Mouse (Mus musculus) E14TG2a.4 (cell line): Measurements from ENCODE around the gene Fam126a.

Experiments used
- H3K27me3 ChIP-seq: 2 replicates; pipeline ENCODE4 v1.6.1; 2014; ENCODE audit warnings: low read length, control low read depth; ENCODE audit not compliant: insufficient read depth
- H3K36me3 ChIP-seq: 2 replicates; pipeline ENCODE4 v1.6.1; 2014; ENCODE audit warnings: low read length, control low read depth; ENCODE audit not compliant: insufficient read depth
- H3K4me1 ChIP-seq: replicated peaks from 2 replicates; pipeline ENCODE4 v1.6.1; 2014; ENCODE audit warnings: low read depth, low read length, control low read depth
- H3K4me3 ChIP-seq: replicated peaks from 2 replicates; pipeline ENCODE4 v1.5.1; 2014; ENCODE audit warnings: mild to moderate bottlenecking, low read length
- H3K9me3 ChIP-seq: 2 replicates; pipeline ENCODE4 v1.6.1; 2014; ENCODE audit warnings: low read length, control low read depth
- CTCF ChIP-seq: conservative IDR thresholded peaks from 2 replicates; pipeline ENCODE4 v1.5.1; 2014; ENCODE audit warnings: low read length
- NANOG ChIP-seq: IDR thresholded peaks from 2 replicates; pipeline ENCODE4 v1.6.1; 2014; ENCODE audit warnings: borderline replicate concordance, low read length, mixed read lengths
- POU5F1 ChIP-seq: IDR thresholded peaks from 2 replicates; pipeline ENCODE4 v1.6.1; 2014; ENCODE audit warnings: low read length, borderline replicate concordance

Fam126a gene

DNA sequence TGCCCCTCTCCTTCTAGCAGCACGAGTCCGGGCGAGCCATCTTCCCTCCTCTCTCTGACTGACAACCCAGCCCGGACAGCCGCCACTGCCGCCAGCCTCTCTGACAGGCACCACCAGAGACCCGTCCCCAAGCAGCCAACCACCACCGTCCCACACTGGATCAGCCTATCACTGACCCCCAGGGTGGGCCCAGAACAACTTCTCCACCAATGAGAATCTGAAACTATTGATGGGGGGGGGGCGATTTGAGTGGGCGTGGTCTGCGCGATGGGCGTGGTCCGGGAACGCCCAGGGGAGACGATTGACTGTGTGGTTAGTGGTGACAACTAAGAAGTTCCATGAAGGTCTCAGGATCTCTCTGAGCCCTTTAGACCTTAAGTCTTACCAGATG lies at the start of gene Fam126a:
TSS of gene Fam126a (minus strand) at position 112 of the 391 bp plus-strand sequence.
- no peaks in the 10 kb centered on the region for H3K9me3 ChIP-seq
- H3K36me3 ChIP-seq = no peaks in the 10 kb centered on the region
- H3K4me3 ChIP-seq = peak within 1 kb of the TSS; percentile 84
- H3K27me3 ChIP-seq = no peaks in the 10 kb centered on the region
- TF ChIP-seq POU5F1 = no peak
- TF ChIP-seq CTCF = no peak
- no peak for TF ChIP-seq NANOG
- H3K4me1 ChIP-seq = peaks cover 9% of the 10 kb centered on the region

DNA sequence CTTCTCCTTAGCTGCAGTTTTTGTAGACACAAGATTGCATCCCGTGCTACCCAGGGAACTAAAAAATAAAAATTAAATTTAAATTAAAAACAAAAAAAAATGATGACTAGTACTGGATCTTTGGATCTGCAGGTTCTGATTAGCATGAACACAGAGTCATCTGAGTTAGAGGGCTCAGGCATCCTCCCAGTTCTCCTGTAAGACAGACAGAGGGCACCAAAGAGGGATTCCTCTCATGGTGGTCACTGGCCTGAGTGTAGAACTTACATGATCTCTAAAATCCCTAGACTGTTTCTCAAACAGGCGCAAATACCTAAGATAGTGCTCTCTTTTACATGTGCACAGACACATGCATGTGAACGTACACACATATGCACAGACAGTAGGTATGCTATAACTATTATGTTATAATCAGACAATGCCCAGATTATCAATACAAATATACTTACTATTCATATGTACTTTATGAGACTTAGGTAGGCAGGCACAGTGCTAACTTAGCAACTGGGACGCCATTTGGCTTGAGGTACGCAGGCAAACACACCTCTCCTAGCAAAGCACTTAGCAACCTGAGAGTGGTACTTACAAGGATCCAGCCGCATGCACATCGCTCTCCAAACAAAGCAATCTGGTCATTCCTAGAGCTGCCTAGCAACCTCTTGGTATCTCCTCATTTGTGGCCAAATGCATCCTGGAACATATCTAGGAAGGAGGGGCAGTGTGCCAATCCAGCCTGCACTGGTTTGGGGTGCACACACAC lies 48.1 kb upstream of the Fam126a start:
- Histone ChIP-seq H3K4me1 (peaks cover 16% of the 10 kb centered on the region), H3K9me3 (no peaks in the 10 kb centered on the region), H3K4me3 (no peak overlapping the region), H3K36me3 (no peaks in the 10 kb centered on the region), H3K27me3 (peaks cover 3% of the 10 kb centered on the region; the same call in 1 of the 2 replicates)
- TF ChIP-seq NANOG (no peak), CTCF (peak; percentile 23; the same call in 1 of the 2 replicates), POU5F1 (no peak)

DNA sequence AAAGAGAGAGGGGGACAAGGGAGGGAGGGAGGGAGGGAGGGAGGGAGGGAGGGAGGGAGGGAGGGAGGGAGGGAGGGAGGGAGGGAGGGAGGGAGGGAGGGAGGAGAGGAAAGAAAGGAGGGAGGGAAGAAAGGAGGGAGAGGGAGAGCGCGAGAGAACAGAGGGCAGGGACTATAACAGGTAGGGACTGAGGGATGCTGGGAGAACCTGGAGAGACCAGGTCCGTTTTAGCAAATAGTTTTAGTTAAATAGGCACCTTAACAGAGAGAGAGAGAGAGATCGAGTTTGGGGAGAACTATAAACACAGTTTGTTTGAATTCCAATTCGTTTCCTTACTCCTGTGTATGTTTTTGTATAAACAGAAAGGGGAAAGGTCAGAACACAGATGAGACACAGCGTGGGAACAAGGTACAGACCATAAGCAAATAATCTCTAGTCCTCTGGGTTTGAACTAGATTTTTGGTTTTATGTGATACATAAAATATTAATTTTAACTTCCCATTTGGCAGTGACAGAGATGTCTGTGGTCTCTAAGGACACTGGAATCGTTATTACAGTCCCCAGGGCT lies 47.3 kb upstream of the Fam126a start:
- Histone ChIP-seq H3K27me3 (peaks cover 3% of the 10 kb centered on the region; the same call in 1 of the 2 replicates), H3K9me3 (no peaks in the 10 kb centered on the region), H3K36me3 (no peaks in the 10 kb centered on the region), H3K4me3 (no peak overlapping the region), H3K4me1 (peaks cover 16% of the 10 kb centered on the region)
- TF ChIP-seq NANOG = no peak
- no peak for TF ChIP-seq CTCF
- no peak for TF ChIP-seq POU5F1

DNA sequence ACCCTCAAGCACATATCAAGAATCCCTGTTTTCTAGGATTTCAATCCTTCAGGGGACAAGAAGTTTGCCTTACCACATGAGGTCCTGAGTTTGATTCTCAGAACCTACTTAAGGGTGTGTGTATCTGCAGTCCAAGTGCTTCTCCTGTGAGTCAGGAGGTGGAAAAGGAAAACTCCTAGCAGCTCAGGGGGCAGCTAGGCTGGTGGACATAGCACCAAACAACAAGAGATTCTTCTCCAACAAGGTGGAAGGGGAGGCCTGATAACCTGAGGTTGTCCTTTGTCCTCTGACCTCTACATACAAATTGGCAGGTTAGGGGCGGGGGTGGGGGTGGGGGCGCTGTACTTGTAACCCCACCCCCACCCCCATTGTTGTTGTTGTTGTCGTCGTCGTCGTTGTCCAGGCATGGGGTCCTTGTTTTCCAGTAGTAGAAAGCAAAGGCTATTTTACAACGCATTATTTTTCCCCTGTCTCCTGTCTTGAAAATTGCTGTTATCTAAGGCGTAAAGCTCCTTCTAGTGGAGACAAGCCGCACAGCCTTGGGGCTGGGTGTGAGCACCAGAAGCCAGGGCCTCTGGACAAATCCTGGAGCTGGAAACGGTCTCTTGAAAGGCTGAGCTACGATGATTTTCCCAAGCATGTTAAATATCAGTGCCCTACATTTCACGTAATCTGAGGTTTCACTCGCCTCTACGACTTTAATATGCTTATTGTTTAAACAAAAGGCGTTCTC lies 46.7 kb upstream of the Fam126a start:
- no peak overlapping the region; the same call in 1 of the 2 replicates for H3K4me3 ChIP-seq
- TF ChIP-seq NANOG (no peak), CTCF (peak; percentile 31)
- no peaks in the 10 kb centered on the region for H3K9me3 ChIP-seq

DNA sequence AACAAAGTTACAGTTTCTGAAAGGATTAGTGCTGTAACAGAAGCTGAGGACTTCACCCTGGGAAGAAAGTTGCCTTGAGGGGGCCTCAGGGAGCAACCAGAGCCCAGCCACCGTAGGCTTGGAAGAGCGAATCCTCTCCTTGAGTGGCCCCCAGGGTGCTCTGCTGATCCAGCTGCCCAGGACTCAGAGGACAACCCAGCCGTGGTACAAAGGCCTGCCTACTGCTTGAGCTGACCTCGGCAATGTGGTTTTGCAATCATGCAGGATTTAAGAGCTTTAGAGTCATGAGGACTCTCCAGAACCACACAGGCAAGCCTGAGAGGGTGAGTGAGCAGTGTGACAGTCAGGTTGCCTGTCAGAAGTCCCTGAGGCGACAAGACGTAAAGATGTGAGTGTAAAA lies 41.5 kb upstream of the Fam126a start:
- H3K4me3 ChIP-seq = no peak overlapping the region
- H3K27me3 ChIP-seq = 0 out of 2 replicates have a peak, but pooled peaks cover 5% of the 10 kb centered on the region
- H3K36me3 ChIP-seq = no peaks in the 10 kb centered on the region
- no peaks in the 10 kb centered on the region for H3K9me3 ChIP-seq
- TF ChIP-seq NANOG = no peak
- no peak for TF ChIP-seq CTCF
- TF ChIP-seq POU5F1 = no peak
- H3K4me1 ChIP-seq = peaks cover 5% of the 10 kb centered on the region; the same call in 1 of the 2 replicates

More for the DNA sequence above, 46.7 kb upstream of the Fam126a start:
- H3K27me3 ChIP-seq = peaks cover 2% of the 10 kb centered on the region; the same call in 1 of the 2 replicates
- H3K36me3 ChIP-seq = no peaks in the 10 kb centered on the region
- peaks cover 16% of the 10 kb centered on the region for H3K4me1 ChIP-seq

DNA sequence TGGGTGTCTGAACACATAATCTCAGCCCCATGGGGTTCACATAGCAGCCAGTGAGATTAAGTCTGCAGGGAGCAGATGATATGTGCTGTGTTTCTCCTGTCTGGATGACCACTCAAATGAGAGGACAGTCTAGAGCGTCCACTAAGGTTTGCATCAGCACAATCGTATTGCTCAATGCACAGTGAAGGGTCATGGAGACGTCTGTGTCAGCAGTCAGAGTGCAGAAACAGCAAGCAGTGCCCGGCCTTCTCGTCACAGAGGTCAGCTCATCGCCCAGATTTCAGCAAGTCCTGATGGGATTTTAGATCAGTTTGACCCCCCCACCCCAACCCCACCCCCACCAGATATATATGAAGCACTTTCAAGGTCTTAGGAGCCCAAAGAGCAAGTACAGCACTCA lies 38.5 kb upstream of the Fam126a start:
- TF ChIP-seq CTCF (no peak), POU5F1 (no peak), NANOG (no peak)
- H3K4me3 ChIP-seq = no peak overlapping the region
- peaks cover 16% of the 10 kb centered on the region for H3K4me1 ChIP-seq
- 0 out of 2 replicates have a peak, but pooled peaks cover 5% of the 10 kb centered on the region for H3K27me3 ChIP-seq
- H3K9me3 ChIP-seq = no peaks in the 10 kb centered on the region
- no peaks in the 10 kb centered on the region for H3K36me3 ChIP-seq

DNA sequence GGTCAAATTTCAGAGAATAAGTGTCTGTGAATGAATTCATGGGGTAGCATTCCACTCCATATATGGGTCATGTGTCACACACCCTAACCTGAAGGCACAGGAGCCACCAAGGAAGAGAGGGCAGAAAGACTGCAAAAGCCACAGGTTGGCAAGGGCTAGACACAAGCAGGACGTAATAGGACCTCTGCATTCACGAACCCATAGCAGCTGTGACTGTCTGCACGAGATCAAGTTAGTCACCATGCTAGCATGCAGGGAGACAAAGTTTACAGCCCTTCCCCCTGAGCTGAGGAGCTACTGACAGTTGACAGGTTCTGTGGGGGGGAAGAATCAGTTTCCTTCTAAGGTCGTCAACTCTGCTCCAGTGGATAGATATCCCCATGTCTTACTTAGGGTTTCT lies 33.1 kb upstream of the Fam126a start:
- H3K9me3 ChIP-seq = no peaks in the 10 kb centered on the region
- peaks cover 17% of the 10 kb centered on the region for H3K4me1 ChIP-seq
- H3K36me3 ChIP-seq = no peaks in the 10 kb centered on the region
- no peak for TF ChIP-seq NANOG
- no peak for TF ChIP-seq POU5F1
- no peak for TF ChIP-seq CTCF
- H3K4me3 ChIP-seq = no peak overlapping the region
- H3K27me3 ChIP-seq = 0 out of 2 replicates have a peak, but pooled peaks cover 2% of the 10 kb centered on the region

DNA sequence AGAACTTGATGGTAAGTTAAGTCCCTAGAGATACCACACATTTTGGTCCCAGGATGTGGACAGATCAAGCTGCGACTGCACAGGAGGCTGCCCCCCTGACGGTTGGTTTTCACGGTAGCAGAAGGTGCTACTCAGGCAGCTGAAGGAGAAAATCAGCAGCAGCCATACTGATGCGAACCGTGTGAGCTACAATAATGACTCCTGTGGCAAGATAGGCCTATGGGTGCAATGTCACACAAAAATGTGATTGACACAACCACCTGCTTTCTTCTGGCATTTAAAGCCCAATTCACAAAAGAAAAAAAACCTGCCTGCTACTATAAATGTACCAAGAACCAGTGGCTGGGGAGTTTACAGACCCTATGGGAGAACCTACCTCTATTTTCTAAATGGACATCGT lies 32.5 kb upstream of the Fam126a start:
- Histone ChIP-seq H3K9me3 (no peaks in the 10 kb centered on the region), H3K4me1 (peaks cover 17% of the 10 kb centered on the region), H3K36me3 (no peaks in the 10 kb centered on the region), H3K4me3 (no peak overlapping the region), H3K27me3 (no peaks in the 10 kb centered on the region)
- TF ChIP-seq CTCF (no peak), NANOG (no peak), POU5F1 (no peak)
